Mouse (Mus musculus): ENCODE results near the gene Lgr6.

- no peak for TF ChIP-seq POLR2A (IDR thresholded peaks at IDR 0.05; ENCODE audit: borderline replicate concordance, low read depth, low read length)
- TF ChIP-seq CTCF (IDR thresholded peaks at IDR 0.05; ENCODE audit: low read depth, low read length), result no peak
Measured at GRCm38 (mm10) chr1:134962053-134962803, 142.8 kb downstream of the Lgr6 start, which contains the start of gene Ube2t.

Data from bone marrow macrophage, adult 2 months (primary cell).